Mouse (Mus musculus): ENCODE measurements around the gene Fermt2. TPM values are rescaled to one million over a fixed set of nuclear protein-coding genes. Genes with fewer than 3 reads are reported as not detected.

Fermt2 gene
- total RNA-seq, 2 experiments from 2014 or later, result 78.6 to 81.1 TPM

Other genes with a start within 250 kb of the Fermt2 start
- 10 to 100 TPM; 25.6 to 29.0 TPM for gene Ero1l, start 211.3 kb downstream of the Fermt2 start, total RNA-seq (2021)
- gene Psmc6, start 200.3 kb downstream of the Fermt2 start, total RNA-seq (2021), result 100 to 1,000 TPM; 109 to 111 TPM
- gene Styx, start 179.0 kb downstream of the Fermt2 start, total RNA-seq (2021), result 10 to 100 TPM; 15.2 to 22.0 TPM
- 10 to 100 TPM; 13.0 to 16.3 TPM for gene Gnpnat1, start 125.2 kb downstream of the Fermt2 start, total RNA-seq (2021)
- gene Ddhd1, start 128.0 kb upstream of the Fermt2 start, total RNA-seq (2021), result 10 to 100 TPM; 61.4 to 69.1 TPM

Measured in left cerebral cortex, postnatal 10 days (tissue).